Mouse (Mus musculus) adipocyte (in vitro differentiated cells): ENCODE data around the gene Zbtb38.
"Not testable (repeated sequence)": the region's sequence is repeated elsewhere in the genome, so short reads cannot be mapped to it uniquely, and the experiment has no call there.

Experiments used
- DNase-seq: peaks from one replicate; pipeline ENCODE4 v3.0.0-alpha.2; 2016; ENCODE audit warnings: low spot score

Zbtb38 gene

GRCm38 (mm10) chr9:96684165-96684792 is 68.4 kb downstream of the Zbtb38 start:
- no peak for DNase-seq

GRCm38 (mm10) chr9:96678611-96679010 is 74.0 kb downstream of the Zbtb38 start:
- no peak for DNase-seq

DNA sequence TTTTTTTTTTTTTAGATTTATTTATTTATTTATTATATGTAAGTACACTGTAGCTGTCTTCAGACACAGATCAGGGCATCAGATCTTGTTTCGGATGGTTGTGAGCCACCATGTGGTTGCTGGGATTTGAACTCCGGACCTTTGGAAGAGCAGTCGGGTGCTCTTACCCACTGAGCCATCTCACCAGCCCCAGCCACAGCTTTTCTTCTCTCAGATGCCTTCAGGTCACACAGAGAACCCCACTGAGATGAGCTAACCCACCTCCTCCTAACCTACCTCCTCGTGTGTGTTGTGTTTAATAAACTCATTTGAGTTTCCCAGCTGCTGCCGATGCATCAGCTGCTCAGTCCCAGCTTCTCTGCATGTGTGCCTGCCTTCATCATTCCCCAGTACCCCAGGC is 74.9 kb downstream of the Zbtb38 start:
- not testable (repeated sequence) for DNase-seq

- DNase-seq, result no peak
These were observed 76.0 kb downstream of the Zbtb38 start for GRCm38 (mm10) chr9:96676671-96677070.

DNA sequence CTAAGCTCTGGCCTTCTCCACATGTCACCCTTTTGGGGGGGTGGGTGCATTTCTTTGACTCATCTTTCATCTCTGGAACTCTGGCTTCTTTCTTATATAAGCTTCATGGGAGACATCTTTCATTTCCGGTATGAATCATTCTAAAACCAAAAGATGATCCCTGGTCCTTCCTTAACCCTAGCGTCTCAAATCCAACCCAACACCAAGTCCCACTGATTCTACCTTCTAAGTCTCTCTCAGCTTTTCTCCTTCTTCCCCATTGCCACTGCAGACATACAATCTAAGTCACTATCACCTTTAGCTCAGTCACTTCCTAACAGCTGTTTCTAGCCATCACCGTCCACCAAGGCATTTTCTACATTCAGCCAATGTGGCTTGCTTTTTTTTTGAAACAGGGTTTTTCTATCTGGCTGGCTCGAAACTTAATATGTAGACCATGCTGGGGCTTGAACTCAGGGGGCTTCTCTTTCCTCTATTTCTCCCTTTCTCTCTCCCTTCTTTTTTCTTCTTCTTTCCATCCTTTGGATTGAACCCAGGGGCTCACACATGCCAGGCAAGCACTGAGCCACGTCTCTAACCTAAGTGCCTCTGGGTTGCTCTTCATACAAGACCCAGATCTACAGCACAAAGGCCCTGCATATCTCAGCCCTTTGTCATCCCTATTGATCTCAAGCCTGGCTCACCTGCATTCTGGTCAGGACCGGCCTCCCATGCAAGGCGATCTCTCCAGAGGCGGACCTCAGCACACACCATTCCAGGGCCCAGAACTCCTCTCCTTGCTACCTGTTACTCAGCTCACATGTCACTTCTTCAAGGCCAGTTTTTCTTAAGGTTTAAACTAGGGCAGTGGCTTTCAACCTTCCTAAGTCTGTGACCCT is 76.6 kb downstream of the Zbtb38 start:
- no peak for DNase-seq

- DNase-seq, result peak; percentile 78
These were observed 77.4 kb downstream of the Zbtb38 start for GRCm38 (mm10) chr9:96675071-96675762.

GRCm38 (mm10) chr9:96674301-96674700 is 78.3 kb downstream of the Zbtb38 start:
- DNase-seq, result no peak

DNA sequence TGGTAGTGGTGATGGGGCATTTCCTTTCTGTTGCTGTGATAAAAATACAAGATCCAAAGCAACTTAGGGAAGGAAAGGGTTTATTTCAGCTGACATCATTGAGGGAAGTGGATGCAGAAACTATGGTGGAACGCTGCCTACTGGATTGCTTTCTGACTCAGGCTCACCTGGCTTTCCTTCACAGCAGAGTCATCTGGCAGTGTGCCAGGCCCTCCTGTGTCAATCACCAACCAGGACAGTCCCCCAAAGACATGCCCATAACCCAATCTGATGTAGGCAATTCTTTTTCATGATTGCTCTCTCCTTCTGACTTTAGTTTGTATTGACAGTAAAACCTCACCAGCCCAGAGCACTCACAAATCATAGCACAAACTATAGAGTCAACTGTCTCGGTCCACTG is 80.2 kb downstream of the Zbtb38 start:
- DNase-seq, result no peak

- DNase-seq, result no peak
These were observed 81.4 kb downstream of the Zbtb38 start for GRCm38 (mm10) chr9:96671249-96671648.

GRCm38 (mm10) chr9:96669877-96670276 is 82.8 kb downstream of the Zbtb38 start:
- DNase-seq, result peak; percentile 86

GRCm38 (mm10) chr9:96668628-96669027 is 84.0 kb downstream of the Zbtb38 start:
- DNase-seq, result peak; percentile 71

DNA sequence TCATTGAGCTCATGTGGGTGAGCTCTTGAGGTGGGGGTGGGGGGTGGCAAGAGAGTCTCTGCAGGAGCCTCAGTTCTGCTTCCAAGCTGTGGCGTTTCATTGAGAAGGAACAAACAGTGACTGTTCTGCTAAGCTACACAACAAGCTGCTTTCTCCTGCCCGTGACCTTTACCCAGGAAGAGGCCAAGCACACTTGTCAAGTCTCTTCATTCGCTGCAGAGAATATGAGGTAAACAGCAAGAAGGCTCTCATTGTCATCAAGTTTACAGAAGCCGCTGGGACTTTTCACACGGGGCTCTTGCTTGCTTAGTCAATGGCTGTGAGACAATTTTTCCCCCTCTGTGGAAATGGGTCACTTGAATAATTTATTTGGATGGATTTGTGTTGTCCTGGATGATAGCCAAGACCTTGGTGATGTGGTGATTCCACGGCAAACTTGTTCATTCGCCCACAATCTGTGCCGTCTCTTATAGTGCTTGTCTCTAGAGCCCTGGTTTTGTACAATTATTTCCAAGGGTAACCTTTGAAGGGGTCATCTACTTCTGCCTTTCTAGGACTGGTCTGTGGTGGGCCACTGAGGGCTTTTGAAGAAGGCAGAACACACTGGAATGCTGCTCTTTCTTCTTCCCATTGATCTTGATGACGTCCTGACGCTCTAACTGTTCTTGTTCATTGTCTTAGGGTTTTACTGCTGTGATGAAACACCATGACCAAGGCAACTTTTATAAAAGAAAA is 92.0 kb downstream of the Zbtb38 start:
- peak; percentile 54 for DNase-seq

DNA sequence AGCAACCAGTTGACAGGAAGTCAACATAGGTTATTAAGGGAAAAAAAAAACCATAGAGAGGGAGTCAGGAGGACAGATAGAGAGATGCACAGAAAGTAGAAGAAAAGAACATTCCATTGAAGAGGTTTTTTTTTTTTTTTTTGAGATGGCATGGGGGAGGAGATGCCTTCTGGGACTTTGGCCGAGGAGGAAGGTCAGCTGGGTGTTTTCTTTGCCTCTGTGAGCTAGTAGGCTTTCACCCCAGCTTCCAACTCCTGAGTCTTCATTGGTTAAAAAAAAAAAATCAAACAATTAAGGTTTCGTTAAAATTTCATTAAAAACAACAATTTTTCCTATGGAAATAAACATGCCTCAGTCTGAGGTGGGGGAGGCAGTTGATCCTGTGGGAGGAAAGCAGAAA is 92.8 kb downstream of the Zbtb38 start:
- no peak for DNase-seq

DNA sequence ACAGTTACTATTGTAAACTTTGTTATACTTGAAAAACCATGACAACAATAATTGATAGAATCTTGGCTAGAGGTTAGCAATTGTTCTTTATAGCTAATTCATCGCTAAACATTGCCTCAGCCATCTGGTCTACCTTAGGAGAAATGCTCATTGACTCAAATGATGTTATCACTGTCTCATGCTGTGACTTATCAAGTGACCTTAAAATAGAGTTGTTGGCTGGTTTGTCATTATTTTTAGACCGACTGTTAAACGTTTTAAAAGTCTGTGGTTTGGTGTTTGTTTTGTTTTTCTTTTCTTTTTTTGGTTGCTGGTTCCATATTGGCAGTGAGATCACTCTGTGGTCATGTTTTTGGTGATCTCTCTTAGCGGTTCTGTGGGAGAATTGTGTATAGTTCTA is 99.1 kb downstream of the Zbtb38 start:
- DNase-seq, result no peak

DNA sequence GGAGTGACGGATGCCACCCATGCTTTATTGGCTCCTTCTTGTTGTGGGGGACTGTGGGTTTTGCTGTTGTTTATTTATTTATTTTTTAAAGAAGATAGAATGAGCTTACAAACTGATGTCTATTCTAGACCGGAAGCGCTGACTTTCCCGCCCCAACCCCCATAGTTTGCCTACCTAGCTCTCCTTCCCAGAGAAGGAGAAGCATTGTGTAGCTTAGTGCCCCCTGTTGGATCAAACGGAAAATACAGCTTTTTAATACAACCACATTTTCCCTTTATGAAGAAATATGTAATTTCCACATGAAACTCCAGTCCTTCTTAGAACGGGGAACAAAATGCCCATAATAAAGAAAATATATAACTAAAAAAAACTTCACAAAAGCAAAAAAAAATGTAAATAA is 99.9 kb downstream of the Zbtb38 start:
- peak; percentile 52 for DNase-seq

DNA sequence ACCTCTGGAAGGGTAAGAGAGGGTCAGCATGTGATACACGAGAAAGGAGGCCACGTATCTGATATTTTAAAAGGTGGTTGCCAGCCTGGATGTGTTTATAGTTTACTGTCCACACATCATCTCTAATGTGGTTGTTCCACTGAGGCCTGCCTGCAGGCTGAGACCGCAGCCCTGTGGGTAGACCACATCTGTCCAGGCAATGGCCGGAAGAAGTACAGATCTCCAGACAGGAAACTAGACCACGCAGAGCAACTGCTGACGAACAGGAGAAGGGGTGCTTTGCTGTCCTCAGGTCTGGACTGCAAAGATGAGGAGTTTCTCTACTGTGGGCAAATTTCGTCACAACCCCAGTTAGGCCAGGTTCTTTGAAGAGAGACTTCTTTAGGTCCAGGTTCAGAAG is 101.8 kb downstream of the Zbtb38 start:
- DNase-seq, result no peak

- no peak for DNase-seq
These were observed 102.7 kb downstream of the Zbtb38 start for GRCm38 (mm10) chr9:96649924-96650323.

- DNase-seq, result no peak
These were observed 103.3 kb downstream of the Zbtb38 start for GRCm38 (mm10) chr9:96649362-96649761.

DNA sequence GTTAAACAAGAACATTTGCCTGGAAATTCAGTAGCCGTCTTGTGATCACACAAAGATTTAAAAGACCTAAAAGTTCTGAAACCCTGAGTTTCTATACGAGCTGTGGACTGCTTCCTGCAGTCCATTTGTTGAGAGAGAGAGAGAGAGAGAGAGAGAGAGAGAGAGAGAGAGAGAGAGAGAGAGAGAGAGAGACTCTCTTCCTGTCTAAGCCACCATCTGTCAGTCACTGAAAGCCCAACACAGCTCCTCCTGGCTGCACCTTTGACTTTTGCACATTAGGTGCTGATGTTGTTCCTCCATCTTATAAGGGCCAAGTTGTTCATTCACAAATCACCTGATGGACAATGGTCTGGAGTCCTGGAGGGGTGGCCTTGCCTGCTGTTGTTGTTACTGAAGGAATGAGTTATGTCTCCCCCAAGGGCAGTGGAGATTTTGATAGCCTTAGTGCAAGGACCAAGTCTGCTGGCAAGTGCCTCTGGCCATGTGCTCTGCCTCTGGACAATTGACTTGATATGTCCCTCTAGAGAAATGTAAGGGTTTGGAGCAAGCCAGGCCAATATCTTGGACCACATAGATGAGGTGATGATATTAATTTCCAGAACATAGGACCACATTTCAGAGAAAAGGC is 105.8 kb downstream of the Zbtb38 start:
- DNase-seq, result no peak

DNA sequence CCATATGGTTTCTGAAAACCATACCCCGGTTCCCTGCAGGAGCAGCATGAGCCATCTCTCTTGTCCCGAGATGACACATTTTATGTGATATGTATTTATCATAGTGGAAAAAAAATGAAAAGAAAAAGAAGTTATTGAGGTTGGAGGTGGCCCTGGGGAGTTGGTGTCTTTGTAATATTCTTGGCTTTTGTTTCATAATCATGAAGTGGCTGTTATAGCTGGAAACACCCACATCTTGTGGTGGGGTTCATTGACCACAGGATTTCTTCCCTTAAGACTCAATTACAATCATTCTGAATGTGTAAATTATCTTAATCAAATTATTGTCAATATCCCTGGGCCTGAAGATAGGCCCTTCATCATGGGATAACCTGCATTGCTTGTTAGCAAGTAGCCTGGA is 107.8 kb downstream of the Zbtb38 start:
- no peak for DNase-seq

- not testable (repeated sequence) for DNase-seq
These were observed 108.6 kb downstream of the Zbtb38 start for GRCm38 (mm10) chr9:96644002-96644401.

- peak; percentile 67 for DNase-seq
These were observed 113.2 kb downstream of the Zbtb38 start for GRCm38 (mm10) chr9:96639451-96639850.
